ENCODE assay signal across 18 mouse cellular contexts in the genomic region with DNA sequence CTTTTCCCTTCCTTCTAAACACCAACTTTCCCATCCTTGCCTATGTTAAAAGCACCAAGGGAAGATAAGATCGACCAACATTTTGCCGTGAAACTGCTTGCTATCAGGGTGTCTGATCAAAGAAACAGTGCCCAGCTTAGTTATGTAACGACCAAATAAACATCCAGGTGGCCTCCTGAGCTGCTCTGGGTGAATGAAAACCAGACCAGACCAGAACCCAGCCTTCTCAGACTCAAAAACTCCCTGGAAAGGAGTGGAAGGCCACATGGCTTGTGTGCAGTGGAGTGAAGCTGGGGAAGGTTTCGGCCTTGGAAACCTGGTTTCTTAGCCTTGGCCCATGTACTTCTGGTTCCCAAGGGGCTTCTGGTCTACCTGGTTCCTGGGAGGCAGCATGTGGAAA.
DNase-seq lines count a peak whose midpoint lies in the region; ATAC-seq and TF ChIP-seq lines count a peak whose summit lies in the region.
"Had no signal": no experiment of that assay in that cellular context is flagged by ENCODE, and none has a peak within 500 bp of the region (broad histone marks: within the 10 kb centered on the region; RNA-seq: fewer than 3 reads in every experiment).

No protein-coding gene starts in this region.

- H3K9ac ChIP-seq in kidney, embryonic 15.5 days = no peak overlapping the region
- no peak overlapping the region for H3K9ac ChIP-seq in kidney, embryonic 16.5 days (replicated peaks; ENCODE audit: low read length)
- H3K9ac ChIP-seq in liver, embryonic 11.5 days (ENCODE audit: low read depth, low read length) = no peak overlapping the region
- H3K9ac ChIP-seq: forebrain, embryonic 13.5 days; forebrain, postnatal 0 days; heart, embryonic 13.5 days; hindbrain, embryonic 13.5 days had no signal

- peak; percentile 24 for DNase-seq in kidney, adult 11 months
- no peak for DNase-seq in kidney, postnatal 10 days
- DNase-seq in kidney, postnatal 14 days = no peak
- DNase-seq in liver, embryonic 11.5 days (ENCODE audit: low spot score) = no peak
- DNase-seq in lung, adult 2 months = no peak
- DNase-seq: adrenal gland, adult 2 months; adrenal gland, postnatal 25 days; cerebellum, adult 18-20 months; cerebellum, adult 9-11 months; cerebellum, postnatal 36 days; forebrain, postnatal 0 days; gastrocnemius, postnatal 14 days; heart, postnatal 36 days had no signal

- H3K9me3 ChIP-seq in kidney, embryonic 15.5 days (replicated peaks) = no peaks in the 10 kb centered on the region
- no peaks in the 10 kb centered on the region for H3K9me3 ChIP-seq in kidney, embryonic 16.5 days (ENCODE audit: low read length)
- no peaks in the 10 kb centered on the region for H3K9me3 ChIP-seq in liver, embryonic 11.5 days (ENCODE audit: control insufficient read depth, low read length)
- H3K9me3 ChIP-seq: forebrain, embryonic 13.5 days; heart, embryonic 13.5 days; hindbrain, embryonic 13.5 days had no signal

- peak; percentile 38 for ATAC-seq in kidney, embryonic 15.5 days (replicated peaks; ENCODE audit: low FRiP score)
- peak; percentile 55; the same call in 1 of the 2 replicates for ATAC-seq in kidney, embryonic 16.5 days (ENCODE audit: low FRiP score, low TSS enrichment)
- no peak for ATAC-seq in liver, embryonic 11.5 days (replicated peaks; ENCODE audit: low FRiP score)
- ATAC-seq: forebrain, embryonic 13.5 days; forebrain, postnatal 0 days had no signal

- H3K27ac ChIP-seq in kidney, embryonic 15.5 days = peak overlapping the region; percentile 66
- peak overlapping the region; percentile 50; the same call in 1 of the 2 replicates for H3K27ac ChIP-seq in kidney, embryonic 16.5 days (ENCODE audit: low read length)
- no peak overlapping the region for H3K27ac ChIP-seq in liver, embryonic 11.5 days (ENCODE audit: low read depth, low read length)
- H3K27ac ChIP-seq: forebrain, embryonic 13.5 days; heart, embryonic 13.5 days; hindbrain, embryonic 13.5 days had no signal

- 55% methylated on average over 4 of the region's 4 CpGs for WGBS in kidney, embryonic 15.5 days
- 54% methylated on average over 4 of the region's 4 CpGs for WGBS in kidney, embryonic 16.5 days
- WGBS in liver, embryonic 11.5 days = 52% methylated on average over 4 of the region's 4 CpGs
- WGBS in lung, adult 2 months = 38% methylated on average over 4 of the region's 4 CpGs

- no peak for TF ChIP-seq POLR2A in lung, adult 2 months (IDR thresholded peaks at IDR 0.05; ENCODE audit: borderline replicate concordance, extremely low read depth, low read depth, low read length)

- H3K27me3 ChIP-seq in kidney, embryonic 15.5 days = no peaks in the 10 kb centered on the region
- no peaks in the 10 kb centered on the region for H3K27me3 ChIP-seq in kidney, embryonic 16.5 days (ENCODE audit: insufficient read depth, low read length)
- H3K27me3 ChIP-seq in liver, embryonic 11.5 days (replicated peaks; ENCODE audit: control insufficient read depth, insufficient read depth, low read length) = no peaks in the 10 kb centered on the region
- H3K27me3 ChIP-seq: forebrain, embryonic 13.5 days; heart, embryonic 13.5 days; hindbrain, embryonic 13.5 days had no signal

- no peaks in the 10 kb centered on the region for H3K36me3 ChIP-seq in kidney, embryonic 15.5 days
- H3K36me3 ChIP-seq in kidney, embryonic 16.5 days (ENCODE audit: insufficient read depth, low read length) = no peaks in the 10 kb centered on the region
- H3K36me3 ChIP-seq in liver, embryonic 11.5 days (ENCODE audit: control insufficient read depth, insufficient read depth, low read length) = no peaks in the 10 kb centered on the region
- H3K36me3 ChIP-seq: heart, embryonic 13.5 days; hindbrain, embryonic 13.5 days had no signal

- H3K4me2 ChIP-seq in kidney, embryonic 15.5 days = no peak overlapping the region
- H3K4me2 ChIP-seq in kidney, embryonic 16.5 days (replicated peaks; ENCODE audit: low read depth, low read length) = no peak overlapping the region
- H3K4me2 ChIP-seq in liver, embryonic 11.5 days = no peak overlapping the region
- H3K4me2 ChIP-seq: forebrain, embryonic 13.5 days; heart, embryonic 13.5 days; hindbrain, embryonic 13.5 days had no signal

- no peak for TF ChIP-seq CTCF in lung, adult 2 months (IDR thresholded peaks at IDR 0.05; ENCODE audit: insufficient read depth, low read length)

- H3K4me3 ChIP-seq in kidney, embryonic 15.5 days (replicated peaks) = no peak overlapping the region
- H3K4me3 ChIP-seq in kidney, embryonic 16.5 days (ENCODE audit: low read length) = no peak overlapping the region
- no peak overlapping the region for H3K4me3 ChIP-seq in liver, embryonic 11.5 days (ENCODE audit: low read depth, low read length)
- no peak overlapping the region for H3K4me3 ChIP-seq in lung, adult 2 months (replicated peaks; ENCODE audit: extremely low read depth, low read depth, low read length)
- H3K4me3 ChIP-seq: forebrain, embryonic 13.5 days; heart, embryonic 13.5 days; hindbrain, embryonic 13.5 days had no signal

- peaks cover 24% of the 10 kb centered on the region for H3K4me1 ChIP-seq in kidney, embryonic 15.5 days
- H3K4me1 ChIP-seq in kidney, embryonic 16.5 days (ENCODE audit: insufficient read depth, low read length) = peaks cover 19% of the 10 kb centered on the region; the same call in 1 of the 2 replicates
- H3K4me1 ChIP-seq in liver, embryonic 11.5 days (replicated peaks; ENCODE audit: control insufficient read depth, insufficient read depth, low read length) = no peaks in the 10 kb centered on the region
- no peaks in the 10 kb centered on the region for H3K4me1 ChIP-seq in lung, adult 2 months (ENCODE audit: control insufficient read depth, insufficient read depth, low read length)
